Mouse (Mus musculus): ENCODE data around the gene Urad.
A peak's percentile ranks its signal among the peaks of the same experiment; 100 is the strongest.

Urad gene

DNA sequence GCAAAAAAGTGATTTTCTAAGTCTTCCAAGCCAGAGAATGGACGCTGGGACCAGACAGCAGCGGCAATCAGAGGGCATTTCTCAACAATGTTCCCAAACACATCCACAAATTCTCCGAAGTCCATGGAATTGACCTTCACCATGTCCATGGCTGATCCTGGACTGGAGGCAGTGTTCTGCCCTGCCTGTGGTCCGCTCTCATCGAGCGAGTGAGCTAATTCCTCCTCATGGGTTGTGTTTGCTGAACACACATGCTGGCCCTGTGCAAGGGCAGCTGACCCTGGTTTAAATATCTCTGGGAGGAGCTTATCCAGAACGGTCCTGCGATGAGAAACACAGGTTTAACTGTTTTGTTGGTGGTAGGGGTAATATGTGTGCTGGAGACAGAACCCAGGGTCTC, at the start of gene Urad:
TSS of gene Urad (minus strand) at position 258 of the 400 bp plus-strand sequence.
- no peak for DNase-seq

DNA sequence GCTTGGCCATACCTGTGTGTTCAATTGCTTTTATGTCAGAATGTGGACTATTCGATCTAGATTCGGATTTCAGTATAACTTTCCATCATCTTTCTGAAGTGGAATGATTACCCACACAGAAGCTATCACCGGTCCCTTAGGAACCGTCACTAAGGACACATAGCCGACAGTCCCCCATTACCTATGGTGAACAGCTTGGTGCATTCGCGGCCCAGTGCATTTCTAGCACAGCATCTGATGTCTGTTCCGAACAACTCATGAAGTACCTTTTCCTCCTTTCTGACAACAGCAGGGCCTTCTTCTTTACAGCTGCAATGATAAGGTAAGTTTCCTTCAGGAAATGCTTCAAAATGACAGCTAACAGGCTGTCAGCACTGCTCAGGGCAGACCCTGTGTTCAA, 48.0 kb upstream of the Urad start:
- no peak for DNase-seq

DNA sequence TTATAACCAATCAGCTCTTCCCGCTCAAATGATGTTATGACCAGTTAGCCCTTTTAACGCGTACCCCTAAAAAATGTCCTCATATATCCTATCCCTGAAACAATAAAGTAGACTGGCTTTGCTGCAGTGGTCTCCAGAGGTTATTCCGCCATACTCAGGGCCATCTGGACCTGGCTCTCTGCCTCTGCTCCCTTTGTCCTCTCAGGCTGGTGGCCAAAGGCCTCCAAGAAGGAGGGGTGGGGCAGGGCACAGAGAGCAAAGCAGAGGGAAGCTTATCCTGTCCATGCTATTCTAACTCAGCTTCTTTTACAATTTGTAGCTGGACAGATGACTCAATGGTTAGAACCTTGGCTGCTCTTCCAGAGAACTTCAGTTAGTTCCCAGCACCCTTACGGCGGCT, 46.0 kb upstream of the Urad start:
- DNase-seq = no peak

DNA sequence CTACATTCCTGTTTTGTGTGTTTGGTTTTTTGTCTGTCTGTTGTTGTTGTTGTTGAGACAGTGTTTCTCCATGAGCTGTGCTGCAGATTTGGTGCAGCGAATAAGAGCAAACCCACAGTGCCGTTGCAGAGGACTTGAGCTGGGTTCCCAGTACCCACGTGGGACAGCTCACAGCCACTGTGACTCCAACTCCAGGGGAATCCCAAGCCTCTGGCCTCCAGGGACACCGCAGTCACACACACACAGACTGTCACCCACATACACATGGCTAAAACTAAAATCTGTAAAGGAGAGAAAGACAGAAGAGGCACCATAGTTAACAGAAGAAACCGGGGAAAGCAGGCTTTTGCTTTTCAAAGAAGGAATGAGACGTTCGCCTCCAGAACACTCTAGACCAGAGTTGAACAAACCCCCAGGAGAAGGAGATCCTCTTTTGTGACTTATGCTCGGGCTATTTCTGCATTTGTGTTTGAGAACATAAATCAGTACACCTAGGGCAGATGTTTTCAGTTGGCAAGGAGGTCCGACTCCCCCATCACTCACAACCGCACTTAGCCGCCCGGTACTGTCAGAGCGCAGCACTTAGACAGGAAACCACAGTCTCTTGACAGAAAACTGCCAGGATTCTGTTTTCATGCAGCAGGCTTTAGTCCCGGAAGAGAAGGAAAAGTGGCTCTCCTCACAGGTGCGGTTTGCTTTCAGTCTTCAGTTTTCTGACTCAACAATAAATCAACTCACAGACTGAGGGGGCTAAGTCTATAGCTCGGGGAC, 43.9 kb upstream of the Urad start:
- DNase-seq = peak; percentile 71

DNA sequence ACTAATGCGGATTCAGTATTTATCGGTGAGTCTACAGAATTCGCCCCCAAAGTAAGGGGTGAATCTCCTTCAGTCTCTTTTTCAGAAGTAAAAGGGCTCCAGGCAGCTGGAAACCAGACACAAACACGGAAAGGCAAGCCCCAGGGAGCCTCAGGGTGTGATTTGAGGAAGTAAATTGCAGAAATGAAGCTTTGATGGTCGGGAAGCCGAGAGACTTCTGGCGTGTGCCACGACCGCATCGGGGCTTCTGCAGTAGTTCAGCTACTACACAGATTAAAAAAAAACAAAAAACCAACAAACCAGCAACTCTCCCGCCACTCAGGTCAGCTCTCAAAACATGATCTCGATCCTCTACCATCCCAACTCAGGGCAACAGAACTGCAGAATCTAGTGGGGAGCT, 40.8 kb upstream of the Urad start:
- peak; percentile 41 for DNase-seq

DNA sequence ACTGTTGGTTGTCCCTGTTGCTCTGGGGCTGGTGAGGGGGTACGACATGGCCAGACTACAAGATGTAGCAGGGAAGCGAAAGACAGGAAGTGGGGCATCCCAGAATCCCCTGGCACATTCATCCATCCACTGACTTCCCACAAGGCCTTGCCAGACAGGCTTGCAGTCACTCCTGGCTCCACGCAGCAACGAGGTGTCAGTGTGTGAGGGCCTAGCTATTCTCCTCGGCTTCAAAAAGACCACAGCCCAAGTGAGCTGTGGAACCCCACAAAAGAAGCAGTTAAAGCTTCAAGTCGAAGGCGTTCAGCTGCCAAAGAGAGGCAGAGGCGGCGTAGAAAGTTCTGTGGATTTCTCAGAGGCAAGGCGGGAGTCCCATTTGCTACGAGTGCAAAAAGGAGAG, 36.2 kb upstream of the Urad start:
- DNase-seq = peak; percentile 45

DNA sequence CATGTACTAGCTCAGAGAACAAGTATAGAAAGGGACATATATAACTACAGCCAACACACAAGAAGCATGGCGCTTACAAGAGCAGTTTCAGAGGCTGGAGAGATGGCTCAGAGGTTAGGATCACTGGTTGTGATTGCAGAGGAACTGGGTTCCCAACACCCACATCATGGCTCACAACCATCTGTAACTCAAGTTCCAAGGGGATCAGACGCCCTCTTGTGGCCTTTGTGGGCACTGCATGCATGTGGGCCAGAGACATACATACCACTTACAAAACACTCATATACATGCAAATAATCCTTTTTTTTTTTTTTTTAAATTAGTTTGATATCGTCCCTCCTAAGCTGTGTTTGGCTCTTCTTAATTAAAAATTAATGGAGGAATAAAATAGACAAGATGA, 35.3 kb upstream of the Urad start:
- DNase-seq = peak; percentile 67

DNA sequence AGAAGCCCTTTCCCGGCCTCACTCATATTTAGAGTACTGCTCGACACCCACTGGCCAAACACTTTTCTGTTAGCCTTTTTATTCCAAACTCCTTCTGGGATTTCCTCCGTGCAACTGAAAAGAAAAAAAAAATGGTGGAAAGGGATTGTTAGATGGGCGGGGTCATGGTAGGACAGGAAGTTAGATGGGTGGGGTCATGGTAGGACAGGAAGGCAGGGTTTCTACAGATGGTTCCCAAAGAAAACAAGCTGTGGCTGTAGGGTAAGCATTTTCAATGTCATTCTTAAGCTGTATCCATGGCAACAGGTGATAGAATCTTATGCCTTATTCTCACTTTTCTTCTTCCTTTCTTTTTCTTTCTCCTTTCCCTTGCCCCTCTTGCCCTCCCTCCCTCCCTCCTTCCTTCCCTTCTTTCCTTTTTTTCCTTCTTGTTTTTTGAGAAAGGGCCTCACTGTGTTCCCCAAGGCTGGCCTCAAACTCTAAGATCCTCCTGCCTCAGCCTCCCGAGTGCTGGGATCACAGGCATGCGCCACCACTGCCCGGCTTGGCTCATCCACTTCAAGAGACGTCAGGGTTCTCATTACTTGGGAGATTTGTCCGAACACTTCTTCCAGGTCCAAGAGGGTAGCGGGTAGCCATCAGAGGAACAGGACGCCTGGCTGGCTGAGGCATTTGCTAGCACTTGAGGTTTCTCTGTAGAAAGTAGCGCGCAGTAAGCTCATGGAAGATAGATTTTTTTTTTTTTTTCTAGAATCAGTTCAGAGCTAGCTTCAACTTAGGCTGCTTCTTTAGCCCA, 34.2 kb upstream of the Urad start:
- DNase-seq = peak; percentile 0

DNA sequence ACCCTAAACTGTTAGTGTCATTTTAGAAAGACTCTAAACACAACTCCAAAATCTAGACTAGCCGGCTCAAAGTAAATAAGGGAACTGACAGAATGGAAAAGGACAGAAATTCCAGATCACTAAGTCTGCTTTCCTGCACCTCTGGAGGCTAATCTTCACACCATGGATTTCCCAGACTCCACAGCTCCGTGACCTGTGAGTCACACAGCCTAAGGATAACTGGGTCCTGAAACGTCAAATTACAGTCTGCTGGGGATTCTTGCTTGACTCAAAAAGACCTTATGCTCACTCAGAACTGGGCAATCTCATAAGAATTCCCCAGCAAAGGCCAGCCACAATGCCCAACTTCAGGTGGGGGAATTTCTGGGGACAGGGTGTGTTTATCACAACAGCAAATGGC, 33.5 kb upstream of the Urad start:
- DNase-seq = no peak

DNA sequence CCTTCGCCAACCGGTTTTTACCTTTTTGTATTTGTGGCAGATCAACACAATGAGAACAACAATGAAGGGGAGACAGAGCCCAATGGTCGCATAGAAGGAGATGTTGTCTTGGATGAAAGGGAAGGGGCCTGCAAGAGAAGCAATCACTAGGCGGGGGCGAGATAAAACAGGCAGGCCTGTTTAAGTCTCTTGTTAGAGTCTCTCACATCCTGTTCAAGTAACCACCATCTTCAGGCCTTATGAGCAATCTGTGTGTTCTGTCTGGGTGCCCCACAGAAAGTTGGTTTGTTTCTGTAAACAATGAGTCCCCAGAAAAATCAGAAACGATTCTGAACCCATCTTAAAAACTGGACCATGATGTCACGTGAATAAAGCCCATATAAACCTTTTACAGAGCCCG, 32.7 kb upstream of the Urad start:
- DNase-seq = no peak

DNA sequence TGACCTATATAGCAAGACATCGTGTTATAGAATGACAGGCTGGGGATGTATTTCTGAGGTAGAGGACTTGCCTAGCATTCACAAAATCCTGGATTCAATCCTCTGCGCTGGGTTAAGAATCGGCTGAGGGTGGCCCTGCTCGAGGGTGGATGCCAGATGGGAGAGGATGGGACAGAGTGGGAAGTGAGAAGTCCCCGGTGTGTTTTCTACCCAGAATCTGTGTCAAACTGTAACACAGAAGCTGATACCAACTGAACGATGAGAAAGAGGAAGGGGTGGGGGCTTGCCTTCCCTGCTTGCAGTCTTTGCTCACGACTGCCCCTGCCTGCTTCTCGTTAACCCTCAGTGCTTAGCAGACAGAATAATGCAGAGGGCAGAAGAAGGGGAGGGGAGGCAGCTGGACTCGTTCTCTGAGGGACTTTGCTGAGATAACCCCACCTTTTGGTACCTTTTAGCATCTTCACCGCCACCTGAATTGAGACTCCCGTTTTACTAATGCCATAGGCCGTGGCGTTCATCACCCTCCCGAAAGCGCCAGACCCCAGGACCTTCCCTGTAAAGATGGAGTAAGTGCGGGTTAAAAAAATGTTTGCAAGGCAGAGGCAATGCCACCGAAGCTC, 32.0 kb upstream of the Urad start:
- DNase-seq = no peak

DNA sequence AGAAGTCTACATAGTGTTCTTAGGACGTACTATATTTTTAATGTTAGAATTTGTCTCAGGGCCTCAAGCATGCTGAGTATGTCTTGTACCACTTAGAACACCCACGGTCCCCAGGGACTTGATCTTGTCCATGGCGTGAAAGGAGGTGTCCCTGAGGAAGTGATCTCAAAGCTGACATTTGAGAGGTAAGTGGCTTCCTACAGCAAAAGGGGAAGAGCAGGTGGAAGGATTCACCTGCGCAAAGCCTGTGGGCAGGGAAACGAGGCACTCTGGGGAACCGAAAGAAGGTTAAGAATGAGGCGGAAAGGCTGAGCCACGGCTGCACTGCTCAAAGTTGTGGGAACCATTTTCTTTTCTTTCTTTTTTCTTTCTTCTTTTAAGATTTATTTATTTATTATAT, 29.7 kb upstream of the Urad start:
- DNase-seq = no peak

DNA sequence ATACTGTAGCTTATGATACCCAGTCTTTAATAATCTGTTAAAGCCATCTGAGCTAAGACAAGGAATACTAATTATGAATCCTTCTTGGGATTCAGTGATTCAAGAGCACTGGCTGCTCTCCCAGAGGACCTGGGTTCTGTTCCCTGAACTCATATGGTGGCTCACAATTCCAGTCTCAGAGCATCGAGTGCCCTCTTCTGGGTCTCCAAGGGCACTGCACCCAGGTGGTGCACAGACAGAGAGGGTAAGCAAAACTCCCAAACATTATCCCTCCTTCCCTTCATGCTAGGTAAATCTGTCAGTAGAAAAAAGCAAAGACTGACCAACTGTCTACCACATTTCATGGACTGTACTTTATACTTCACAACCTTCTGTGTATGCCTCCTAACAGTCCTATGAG, 23.7 kb upstream of the Urad start:
- DNase-seq = no peak

DNA sequence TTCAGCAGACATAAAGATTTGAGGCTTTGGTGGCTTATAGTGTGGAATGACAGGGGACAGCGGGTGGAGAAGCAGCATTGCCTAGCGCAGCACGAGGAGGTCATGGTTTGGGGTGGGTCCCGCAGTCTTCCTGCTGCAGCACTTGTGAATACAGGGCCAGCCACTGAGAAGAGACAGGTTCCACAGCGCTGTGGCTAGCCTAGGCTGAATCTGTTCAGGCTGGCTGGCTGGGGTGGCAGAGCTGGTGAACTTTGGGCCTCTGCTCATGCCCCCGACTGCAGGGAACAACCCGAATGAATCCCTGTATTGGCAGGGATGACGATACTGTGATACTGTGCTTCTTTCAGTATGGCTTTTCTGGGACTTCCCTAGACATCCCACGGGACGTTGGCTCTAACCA, 21.7 kb upstream of the Urad start:
- DNase-seq = no peak

DNA sequence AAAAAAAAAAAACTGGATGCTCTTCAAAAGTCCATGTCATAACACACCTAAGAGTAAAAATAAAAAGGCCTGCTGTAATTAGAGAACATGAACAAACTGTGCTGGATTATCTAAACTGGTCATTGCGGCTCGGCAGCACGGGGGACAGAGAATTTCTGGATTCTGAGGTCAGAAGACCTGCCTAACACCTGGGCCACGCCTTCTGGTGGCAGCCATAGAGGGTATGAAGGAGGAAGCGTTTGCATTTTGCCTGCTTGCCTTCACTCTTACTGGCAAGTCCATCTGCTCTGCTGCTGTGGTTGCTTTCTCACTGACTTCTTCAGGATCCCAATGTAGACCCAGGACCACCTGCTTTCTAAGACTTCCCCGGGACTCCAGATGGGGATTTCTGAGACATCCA, 20.7 kb upstream of the Urad start:
- DNase-seq = no peak

DNA sequence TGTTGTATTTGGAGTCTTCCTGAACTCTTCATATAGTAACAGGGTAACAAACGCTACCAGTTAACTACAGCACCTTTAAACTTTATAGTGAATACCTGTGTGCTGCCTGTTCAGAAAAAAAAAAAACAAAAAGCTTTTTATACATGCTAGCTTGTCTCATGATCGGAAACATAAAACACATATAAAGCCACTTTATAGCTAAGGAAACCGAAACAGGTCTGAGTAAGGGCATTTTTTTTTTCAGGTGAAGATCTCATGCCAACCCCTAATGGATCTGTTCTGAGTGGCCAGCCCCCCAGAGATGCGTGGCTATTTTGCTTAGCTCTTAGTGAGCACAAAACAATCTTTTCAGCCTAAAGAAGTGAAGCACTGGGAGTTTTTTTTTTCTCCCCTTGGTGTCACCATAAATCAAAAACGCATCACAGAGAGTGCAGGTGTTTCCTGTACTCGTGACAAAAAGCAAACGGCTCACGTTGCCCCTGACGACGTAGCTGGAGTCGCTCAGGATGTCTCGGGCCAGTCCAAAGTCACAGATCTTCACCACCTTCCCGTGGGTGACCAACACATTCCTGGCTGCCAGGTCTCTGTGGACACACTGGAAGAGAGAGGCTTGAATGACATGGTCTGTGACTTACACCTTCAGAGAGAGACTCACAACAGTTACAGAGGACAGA, 18.6 kb upstream of the Urad start:
- peak; percentile 77 for DNase-seq

DNA sequence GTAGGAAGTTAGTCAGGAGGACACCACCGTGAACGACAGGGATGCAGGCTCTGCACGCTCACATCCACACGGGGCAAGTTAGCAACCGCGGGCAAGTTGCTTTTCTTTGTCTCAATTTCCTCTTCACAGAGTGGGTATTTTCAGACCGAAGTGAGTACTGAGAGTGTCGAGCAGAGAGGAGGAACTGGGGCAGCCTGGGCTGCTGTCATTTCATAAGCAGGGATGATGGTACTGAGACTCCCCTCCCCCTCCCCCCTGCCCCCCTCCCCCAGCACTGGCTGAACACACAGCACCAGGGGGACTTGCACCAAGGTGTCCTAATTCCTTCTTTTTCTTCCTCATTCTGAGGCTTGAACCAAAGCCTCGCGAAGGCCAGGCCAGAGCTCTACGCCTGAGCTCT, 17.3 kb upstream of the Urad start:
- DNase-seq = peak; percentile 43

DNA sequence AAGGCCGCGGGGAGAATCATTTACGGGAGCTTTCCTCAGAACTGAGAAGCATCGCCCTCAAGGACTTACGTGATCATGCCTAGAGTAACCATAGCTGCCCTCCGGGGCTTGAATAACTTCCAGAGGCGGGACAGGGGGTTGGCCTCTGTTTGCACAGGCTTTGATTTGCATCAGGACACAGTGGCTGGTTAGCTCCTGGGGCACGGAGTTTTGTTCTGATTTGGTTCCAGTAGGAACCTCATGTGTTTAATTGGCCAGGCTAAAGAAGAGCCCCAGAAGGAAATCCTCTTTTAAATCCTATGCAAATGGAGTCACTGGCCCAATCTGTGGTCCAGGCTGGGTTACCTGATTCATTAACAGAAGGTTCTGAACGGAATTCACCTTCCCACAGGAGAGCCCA, 16.7 kb upstream of the Urad start:
- DNase-seq = no peak

DNA sequence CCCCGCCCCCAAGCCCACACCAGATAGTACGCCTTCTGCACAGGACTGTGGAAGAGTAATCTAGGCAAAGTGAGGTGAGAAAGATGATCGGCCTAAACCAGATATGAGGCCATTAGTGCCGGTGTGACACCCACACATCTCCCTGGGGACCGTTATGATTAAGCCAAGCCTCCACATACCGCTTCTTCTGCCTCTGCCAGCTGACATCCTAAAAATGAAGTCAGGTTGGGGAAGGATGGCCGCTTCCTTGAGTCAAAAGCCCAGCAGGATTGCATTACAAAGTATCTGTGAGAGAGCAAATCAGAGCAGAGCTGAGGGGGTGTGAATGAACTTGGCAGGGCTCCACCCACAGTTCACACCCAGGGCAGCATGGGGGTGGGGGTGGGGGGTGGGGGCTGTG, 10.5 kb upstream of the Urad start:
- DNase-seq = no peak

DNA sequence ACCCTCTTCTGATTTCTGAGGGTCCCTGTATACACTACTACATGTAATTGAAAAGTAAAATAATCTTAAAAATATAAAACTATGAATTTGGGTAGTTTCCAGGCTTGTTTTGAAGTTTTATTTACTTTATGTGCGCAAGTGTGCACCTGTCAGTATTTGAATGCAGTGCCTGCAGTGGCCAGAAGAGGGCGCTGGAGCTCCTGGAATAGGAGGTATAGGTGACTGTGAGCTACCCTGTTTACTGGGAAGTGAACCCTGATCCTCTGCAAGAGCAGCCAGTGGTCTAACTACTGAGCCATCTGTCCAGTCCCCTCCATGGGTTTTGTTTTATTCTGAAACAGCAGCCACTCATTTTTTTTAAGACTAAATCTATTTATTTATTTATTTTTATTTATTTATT, 9.3 kb upstream of the Urad start:
- peak; percentile 87 for DNase-seq

DNA sequence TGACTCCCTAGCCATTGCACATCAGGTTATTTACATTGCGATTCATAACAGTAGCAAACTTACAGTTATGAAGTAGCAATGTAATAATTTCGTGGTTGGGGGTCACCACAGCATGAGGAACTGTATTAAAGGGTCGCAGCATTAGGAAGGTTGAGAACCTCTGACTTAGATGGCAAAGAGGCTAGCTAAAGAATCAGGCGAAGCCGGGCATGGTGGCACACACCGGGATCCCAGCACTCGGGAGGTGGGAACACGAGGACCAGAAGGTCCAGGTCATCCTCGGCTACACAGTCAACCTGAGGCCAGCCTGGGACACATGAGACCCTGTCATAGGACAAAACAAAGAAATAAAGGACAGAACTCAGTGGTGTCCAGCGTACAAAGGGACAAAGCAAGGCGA, 7.7 kb upstream of the Urad start:
- no peak for DNase-seq

DNA sequence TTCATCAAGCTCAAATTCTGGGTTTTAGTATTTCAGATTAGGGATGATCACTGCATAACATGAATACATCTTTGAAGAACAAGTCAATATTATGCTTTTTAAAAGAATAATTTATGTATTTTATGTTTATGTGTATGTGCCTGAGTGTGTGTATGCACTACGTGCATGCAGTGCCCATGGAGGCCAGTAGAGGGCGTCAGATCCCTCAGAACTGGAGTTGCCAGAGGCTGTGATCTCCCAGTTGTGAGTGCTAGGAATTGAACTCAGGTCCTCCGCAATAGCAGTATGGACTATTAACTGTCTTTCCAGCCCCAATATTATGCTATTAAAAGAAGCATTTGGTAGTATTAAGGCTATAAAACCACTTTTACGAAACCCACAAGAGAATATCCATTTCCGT, 5.4 kb upstream of the Urad start:
- no peak for DNase-seq

DNA sequence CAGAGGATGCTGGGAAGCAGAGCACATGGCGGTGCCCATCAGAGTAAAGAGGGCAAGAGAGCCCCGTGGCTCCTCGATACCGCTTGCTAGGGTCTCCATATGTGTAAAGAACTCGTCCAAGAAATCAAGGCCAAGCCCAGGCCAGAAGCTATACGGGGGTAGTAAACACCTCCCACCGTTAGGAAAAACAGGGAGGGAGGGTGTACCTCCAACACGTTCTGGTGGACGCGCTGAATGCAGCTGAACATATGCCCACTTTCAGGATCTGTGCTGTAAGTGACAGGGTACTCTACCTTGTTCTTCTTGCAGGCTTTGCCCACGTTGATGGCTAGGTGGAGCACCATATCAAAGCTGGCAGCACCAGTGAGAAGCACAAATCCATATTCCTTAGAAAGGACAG, 3.7 kb upstream of the Urad start:
- DNase-seq = no peak
